Mouse (Mus musculus): ENCODE results near the gene Nnat.

The Nnat gene

DNA sequence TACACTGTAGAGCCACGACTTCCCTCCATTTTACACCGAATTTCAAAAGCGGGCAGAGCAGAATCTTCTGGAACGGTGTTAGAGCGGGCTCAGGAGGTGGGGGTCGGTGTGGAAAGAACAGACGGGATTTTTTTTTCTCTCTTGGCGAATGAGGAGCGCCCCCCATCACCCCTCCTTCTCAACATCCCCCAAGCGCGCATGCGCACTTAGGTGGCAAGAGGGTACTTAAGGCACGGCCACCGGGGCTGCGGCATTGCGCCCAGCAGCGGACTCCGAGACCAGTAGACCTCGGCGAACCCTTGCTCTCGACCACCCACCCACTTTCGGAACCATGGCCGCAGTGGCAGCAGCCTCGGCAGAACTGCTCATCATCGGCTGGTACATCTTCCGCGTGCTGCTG lies at the start of gene Nnat:
Nnat (plus strand) TSS at position 221 of the 400 bp plus-strand sequence.
- no peak for DNase-seq (ENCODE audit: low read depth)

DNA sequence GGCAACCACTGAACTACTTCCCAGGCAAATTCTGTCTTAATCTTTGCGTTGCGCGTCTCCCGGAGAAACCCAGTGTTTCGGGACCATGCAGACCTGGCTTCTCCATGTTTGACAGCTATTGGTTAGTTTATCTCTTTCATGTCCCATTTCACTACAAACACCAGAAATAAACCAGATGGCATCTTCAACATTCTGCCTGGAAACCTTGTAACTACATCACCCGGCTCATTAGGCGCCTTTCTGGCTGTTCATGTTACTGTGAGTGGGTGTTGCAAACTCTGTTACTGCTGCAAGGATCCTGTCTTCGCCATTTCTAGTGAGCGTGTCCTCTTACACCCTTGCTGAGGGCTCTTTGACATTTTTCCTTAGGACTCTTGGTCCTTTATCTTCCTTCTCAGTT lies 47.0 kb upstream of the Nnat start:
- DNase-seq (ENCODE audit: low read depth): no peak

DNA sequence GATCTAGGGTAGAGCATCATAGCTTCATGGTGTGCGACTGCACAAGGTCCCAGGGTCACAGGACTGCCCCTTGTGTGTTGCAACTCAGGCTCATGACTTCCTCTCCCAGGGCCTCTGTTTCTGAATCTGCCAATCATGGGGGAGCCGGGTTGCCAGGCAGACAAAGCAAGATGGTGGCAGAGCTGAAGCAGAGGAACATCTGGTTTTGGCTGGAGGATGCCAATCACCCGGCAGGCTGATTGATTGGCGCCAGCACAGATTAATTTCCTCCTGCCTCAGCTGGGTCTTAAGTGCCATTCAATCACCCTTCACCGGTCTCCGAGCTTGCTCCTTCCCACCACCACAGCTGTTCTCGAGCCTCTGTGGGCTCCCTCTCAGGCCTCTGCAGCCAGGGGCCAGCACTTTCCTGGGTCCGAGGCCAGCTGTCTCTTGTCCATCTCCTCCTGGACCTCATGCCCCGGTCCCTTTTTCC lies 46.1 kb upstream of the Nnat start:
- no peak for DNase-seq (ENCODE audit: low read depth)

DNA sequence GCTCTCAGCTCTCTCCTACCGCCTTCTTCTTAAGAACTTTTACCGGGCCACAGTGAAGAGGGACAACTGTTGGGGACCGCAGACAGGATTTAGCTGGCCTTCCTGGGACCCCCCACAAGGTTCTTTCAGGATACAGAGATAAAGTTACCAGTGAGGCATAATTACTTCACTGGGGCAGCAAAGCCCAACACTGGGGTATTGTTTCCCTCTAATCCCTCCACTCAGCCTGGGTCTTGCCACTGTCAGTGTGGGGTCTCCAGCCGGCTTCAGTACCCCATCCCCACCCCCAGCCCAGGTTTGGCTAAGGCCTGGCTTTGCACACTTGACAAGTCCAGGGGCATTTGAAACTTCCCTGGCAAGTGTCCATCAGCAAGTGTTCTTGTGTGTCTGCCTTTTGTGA lies 45.5 kb upstream of the Nnat start:
- no peak for DNase-seq (ENCODE audit: low read depth)

DNA sequence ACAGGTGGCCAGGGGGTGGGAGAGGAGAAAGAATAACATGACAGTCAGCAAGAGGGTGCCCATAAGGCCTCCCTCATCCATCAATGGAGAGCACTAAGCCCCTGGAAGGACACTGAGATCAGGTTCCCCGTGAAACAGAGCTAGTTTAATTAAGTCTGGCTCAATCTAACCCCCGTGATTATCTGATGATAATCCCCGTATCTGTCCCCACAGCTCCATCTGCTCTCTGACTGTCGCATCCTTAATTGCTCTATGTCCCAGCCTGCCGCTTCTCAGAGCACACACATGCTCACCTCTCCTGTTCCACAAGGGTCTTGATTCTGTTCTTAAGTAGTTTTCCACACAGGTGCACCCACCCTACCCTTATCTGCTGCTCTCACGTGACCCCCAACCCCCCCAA lies 42.4 kb upstream of the Nnat start:
- DNase-seq (ENCODE audit: low read depth): no peak

DNA sequence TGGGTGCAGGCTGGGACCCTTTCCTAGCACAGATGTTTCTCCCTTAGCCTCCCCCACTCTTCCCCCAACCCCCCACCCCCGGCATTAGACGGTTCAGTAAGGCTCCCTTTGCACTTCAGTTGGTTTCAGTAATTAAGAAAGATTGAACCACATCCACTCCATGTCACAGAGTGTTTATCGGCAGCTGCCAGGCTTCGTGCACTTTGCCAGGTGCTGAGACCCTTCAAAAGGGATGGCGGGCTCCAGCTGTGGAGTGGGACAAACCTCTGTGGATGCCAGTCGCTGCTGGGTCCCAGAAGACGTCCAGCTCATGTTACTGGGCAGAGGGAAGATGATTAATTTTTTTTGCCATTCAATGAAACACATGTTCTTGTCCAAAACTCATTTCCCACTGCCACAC lies 41.4 kb upstream of the Nnat start:
- no peak for DNase-seq (ENCODE audit: low read depth)

DNA sequence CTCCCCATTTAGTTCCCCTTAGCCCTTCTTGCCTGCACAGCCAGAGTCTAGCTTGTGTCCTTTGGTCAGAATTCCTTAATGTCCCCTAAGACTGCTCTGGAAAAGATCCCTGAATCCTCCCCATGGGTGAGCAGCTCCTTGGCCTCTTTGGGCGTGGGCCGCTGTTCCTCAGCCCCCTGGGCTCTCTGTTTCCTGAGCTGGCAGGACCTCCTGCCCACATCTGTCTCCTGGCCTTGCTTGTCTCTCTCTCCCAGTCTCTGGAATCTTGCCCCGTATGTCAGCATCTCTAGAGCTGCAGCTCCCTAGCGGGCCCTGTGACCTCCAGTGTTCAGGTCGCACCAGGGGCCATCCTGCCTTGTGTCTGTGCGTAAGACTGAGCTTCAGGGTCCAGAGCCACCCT lies 40.4 kb upstream of the Nnat start:
- no peak for DNase-seq (ENCODE audit: low read depth)

DNA sequence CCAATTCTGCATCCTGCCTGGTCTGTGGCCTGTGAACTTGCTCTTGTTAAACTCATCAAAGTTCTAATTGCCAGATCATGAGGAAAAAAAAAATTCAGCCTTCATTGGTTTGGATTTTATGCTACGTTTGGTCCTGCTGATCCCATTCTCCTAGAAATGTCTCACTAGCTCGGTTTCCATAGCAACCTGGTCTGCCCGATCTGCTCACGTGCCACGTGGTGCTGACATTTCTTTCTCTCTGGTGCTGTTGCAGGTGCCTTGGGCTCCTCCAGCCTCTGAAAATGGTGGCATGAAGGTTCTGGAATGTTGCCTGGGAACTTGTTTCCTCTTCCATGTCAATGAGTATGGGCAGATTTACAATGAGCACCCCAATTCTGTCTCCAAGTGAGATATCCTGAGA lies 39.4 kb upstream of the Nnat start:
- no peak for DNase-seq (ENCODE audit: low read depth)

DNA sequence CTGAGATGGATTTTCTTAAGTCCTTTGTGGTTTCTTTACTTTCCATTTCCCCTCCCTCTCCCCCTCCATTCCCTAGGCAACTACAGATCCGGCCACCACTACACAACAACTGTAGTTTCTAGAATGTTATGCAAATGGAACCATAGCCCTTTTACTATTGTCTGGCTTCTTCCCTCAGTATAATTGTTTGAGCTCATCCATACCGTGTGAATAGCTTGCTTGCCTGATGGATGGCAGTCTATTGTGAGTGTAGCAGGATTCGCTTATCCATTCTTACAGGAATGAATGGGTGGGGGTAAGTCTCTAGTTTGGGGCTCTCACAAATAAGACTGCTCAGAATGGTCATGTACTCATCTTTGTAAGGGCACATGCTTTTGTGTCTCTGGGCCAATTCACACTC lies 37.3 kb upstream of the Nnat start:
- DNase-seq (ENCODE audit: low read depth): no peak

DNA sequence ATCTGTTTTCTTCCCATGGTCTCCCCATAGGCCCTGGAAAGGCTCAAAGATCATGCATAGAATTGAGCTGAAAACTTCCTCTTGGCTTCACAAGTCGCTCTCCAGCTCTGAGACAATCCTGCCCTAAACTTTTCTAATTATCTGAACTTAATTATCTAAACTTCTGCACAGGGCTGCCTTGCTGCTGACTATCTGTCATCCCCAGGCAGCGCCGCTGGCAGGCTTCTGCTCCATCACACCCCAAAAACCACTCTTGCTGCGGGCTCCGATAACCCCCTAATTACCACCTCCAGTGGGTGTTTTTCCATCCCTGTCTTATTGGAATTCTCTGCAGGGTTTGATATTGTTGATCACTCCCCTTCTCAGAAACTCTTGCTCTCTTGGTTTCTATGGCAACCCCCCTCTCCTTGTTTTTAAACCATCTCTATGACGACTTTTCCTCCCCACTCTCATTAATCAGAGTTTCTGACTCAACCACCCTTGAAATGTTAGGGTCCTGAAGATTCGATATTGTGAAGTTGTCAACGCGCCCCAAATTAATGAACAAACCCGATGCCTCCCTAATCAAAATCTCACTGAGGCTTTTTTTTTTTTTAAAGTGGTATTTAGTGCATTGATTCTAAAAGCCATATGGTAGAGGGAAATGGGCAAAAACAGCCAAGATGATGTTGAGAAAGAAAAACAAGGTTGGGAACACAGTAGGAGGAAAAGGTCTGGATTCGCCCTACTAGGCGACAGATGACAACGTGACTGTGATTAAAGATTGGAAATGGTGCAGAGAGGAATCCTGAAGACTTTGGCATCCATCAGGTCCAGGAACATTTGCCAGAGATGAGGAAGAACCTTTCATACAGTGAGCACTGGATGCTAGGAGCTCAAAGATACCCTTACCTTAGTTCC lies 29.6 kb upstream of the Nnat start:
- DNase-seq (ENCODE audit: low read depth): no peak

DNA sequence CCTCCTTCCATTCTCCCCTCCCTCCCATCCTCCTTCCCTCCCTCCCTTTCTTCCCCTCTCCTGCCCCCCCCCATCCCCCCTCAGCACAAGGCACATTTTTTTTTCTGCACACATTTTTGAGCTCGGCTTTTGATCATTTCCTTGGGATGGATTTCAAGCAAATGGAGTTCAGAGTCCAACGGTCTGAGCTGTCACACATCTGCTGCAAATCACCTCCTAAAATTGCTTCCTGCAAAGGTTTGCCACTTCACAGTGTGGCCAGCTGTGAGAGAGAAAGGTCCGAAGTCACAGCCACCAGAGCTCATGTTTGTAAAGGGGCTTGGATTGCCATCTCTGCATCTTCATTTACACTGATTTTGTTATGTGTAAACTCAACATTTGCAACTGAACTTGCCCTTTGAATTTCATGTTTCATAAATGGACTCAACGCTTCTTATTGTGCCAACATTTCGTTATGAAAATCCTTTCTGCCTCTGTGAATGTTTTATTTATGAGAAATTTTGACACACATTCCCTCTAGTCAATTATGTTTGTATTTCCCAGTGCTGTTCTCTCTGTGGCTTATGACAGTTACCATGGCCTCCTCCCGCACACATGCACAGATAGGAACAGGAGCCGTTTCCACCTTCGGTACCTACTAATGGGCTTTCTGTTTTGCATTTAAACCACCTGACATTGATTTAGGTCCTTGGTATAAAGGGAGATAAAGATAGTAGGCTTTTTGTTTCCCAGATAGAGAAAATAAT lies 28.0 kb upstream of the Nnat start:
- DNase-seq (ENCODE audit: low read depth): no peak

DNA sequence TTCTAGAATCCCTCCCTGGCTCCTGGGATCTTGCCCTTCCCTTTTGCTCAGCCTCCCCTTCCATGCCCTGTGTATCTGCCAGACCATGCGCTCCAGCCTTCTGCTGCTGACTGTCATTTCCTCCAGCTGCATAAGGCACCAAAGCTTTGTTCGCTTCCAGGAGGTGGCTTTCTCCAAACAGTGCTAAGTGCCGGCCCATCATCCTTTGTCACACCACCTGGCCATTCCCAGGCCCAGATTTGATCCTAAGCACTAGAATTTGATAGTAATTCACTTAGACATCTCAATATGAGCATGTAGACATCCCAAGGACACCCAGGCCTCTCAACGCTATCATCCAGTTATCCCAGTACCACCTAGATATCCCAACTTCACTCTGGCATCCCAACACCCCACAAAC lies 25.7 kb upstream of the Nnat start:
- DNase-seq (ENCODE audit: low read depth): no peak

DNA sequence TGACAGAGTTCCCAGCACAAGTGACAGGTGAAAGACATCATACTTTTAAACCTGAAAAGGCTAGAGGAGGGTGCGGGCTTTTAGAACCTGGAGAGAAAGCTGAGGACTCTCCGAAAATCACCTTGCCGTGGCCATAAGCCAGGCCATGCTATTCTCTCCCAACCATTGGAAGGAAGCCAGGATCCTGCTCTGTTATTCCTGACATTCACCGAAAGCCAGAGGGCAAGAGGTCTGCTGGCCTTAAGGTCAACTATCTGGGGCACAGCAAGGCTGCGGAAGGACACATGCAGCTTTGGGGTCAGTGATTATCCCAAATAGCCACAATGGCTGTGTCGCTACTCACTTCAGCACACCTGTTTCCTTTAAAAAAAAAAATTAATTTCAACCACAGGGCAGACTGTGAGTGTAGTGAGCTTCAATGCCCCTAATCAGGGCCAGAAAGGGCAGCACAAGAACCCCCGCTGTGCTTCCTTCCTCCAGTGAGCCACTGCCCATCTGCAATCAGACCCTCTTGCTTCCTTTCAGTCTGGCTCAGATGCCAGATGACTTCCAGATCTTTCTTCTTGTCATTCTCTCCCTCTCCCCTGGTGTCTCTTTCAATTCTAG lies 23.3 kb upstream of the Nnat start:
- DNase-seq (ENCODE audit: low read depth): no peak

DNA sequence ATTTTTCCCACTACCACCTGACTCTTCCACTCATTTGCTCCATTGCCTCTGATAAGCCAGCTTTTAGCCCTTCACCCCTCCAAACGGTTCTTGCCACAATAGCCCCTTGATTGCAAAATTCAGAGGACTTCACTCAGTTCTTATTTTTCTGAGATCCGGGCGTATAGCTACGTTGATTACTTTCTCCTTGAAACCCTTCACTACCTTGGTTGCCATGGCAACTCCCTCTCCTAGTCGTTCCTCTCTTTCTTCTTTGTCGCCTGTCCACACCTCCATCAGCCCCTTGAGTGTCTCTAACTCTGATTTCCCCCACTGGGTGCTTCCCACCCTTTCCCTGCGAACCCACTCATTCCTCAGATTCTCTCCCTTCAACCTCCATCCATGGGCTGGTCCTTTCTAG lies 22.8 kb upstream of the Nnat start:
- DNase-seq (ENCODE audit: low read depth): no peak

DNA sequence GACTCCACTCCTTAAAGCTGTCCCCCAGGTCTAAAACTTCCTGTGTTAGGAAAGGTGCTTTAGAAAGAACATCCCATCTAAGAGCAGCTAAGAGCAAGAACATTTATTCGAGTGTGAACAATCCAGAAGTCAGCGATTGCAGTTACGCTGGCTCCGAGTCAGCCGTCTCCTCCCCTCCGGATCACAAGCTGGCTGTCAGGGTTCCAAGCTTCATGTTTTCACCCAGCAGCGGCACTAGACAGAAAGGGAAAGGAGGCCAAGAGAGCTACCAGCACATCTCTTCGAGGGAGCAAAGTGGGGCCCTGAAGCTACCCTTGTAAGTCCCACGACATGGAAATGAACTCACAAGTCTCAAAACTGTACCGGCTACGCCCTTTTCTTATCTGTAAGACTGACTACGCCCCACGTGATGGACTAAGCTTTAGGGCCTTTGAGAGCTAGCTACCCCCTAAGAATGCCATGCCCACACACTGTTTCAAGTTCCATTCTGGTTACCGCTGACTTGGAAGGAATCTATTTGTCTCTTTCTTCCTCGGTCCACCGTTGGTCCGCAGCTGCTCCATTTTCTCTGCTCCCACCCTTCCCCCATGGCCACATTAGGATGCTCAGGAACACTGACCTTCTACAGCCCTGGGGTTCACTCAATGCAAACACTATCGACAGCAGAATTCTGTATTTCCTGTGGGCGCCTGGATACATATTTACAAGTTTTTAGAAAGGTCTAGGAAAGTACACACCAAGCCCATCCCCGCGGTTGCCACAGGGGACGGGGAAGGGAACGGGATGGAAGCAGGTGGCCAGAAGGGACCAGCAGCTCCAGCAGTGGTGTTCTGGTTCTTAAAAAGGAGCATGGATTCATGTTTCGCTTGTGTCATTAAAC lies 19.6 kb upstream of the Nnat start:
- DNase-seq (ENCODE audit: low read depth): peak; percentile 11

DNA sequence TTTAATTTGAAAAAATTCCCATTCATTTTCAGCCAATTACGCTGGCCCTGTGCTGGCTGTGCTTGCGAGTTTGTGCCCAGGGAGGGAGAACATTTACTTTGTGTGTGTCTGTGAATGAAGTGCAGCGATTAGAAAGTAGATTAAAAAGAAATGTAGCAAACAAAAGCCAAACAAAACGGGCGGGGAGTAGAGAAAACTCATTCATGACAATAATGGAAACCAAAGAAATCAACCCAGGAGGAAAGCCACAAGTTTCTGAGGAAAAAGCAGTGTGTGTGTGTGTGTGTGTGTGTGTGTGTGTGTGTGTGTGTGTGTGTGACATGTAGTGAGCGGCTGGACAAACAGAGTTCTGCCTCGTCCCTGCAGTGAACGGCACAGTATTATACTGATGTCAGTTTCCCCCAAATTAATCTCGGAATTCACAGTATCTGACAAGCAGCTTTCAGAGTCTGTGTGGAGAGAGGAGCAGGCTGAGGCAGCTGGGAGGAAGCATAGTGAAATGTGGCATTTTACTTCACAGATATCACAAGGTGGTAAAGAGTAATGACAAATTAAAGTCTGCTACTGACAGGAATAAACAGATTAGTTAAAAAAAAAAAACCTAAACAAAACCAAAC lies 18.8 kb upstream of the Nnat start:
- DNase-seq (ENCODE audit: low read depth): no peak

DNA sequence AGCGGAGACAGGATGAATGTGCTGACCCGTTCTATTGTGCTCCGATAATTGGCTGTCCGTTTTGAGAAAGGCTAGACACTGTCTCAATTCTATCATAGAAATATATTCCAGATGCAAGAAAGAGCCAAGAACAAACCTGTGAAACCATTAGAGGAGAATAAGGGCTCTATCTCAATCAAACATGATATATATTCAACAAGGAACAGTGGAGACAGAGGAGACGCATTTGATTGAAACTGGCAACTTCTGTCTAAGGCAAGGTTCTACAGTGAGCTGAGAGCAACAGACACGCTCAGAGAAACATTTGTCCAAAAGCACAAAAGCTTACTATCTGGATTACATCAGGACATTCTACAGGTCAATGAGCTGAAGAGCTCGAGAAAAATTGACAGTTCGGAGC lies 18.2 kb upstream of the Nnat start:
- no peak for DNase-seq (ENCODE audit: low read depth)

DNA sequence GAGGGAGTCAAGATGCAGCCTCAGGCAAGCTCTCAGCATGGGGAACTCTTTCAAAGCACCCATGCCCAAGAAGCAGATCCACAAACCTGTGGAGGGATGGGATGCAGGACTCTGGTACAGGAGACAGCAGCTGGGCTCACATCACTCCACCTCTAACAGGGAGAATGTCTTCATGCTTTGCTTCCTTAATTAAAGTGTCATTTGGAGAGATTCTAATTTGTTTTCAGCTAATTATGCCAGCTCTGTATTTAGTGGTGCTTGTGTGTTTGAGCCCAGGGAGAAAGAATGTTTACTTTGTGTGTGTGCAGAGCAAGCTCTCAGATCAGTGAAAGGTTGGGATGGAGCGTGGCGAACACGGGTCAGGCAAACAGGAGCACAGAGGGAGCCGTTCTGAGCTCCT lies 17.5 kb upstream of the Nnat start:
- no peak for DNase-seq (ENCODE audit: low read depth)

DNA sequence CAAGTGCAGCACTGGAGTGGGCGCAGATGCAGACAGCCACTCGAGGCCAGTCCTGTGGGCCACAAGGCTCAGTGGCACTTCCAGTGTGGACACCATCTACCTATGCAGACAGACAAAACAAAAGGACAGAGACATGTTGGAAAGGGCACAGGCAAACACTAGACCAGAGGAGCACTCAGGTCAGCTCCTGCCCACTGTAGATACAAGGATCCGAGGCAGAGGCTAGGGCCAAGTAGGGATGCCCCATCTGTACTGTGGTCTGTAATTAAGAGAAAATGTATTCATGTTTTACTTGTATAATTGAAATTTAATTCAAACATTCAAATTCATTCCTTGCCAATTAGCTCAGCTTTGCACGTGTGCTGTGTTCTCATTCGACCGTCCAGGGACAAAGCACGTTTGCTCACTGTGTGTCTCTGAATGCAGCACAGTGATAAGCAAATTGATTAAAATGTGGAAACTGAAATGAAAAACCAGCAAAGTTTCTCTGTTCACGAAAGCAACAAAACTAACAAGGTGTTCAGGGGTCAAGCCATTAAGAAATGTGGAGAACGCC lies 15.5 kb upstream of the Nnat start:
- DNase-seq (ENCODE audit: low read depth): no peak

DNA sequence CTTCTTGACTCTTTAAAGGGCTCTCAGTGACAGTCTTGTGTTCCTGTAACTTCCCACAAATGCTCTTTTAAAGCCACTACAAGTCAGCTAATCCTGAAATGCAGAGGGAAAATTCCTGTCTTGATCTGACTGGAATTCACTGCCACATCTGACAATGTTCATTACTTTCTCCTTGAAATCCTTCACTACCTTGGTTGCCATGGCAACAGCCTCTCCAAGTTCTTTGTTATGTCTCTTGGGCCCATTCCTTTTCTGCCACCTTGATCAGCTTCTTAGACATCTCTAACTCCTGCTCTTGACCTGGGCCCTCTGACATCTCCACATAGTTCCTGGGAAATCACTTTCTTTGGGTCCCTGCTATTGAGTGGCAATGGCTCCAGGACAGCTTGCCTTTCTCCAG lies 13.2 kb upstream of the Nnat start:
- DNase-seq (ENCODE audit: low read depth): no peak

DNA sequence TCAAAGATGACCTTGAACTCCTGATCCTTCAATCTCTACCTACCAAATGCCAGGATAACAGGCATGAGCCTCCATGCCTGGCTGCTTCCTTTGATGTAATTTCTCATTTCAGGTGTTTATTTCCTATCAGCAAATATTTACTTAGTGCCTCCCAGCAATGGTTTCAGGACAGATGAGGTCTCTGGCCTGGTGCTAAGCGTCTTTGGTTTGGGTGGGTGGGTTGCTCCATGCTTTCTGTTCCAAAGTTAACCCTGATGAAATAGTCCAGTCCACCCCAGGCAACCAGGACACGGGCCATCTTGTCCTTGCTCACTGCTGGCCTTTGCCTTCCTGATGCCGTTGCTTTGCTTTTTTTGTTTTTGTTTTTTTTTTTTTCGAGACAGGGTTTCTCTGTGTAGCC lies 9.6 kb upstream of the Nnat start:
- DNase-seq (ENCODE audit: low read depth): no peak

All from c-Kit-positive CD71-positive TER-119-negative erythroid progenitor cells, embryonic 14.5 days (primary cell).